Mouse (Mus musculus) layer of hippocampus, adult 9-11 months (tissue): Measurements from ENCODE around the gene Pepd.
A peak's percentile ranks its signal among the peaks of the same experiment; 100 is the strongest.

ENCODE experiments used
- DNase-seq: peaks from one replicate; pipeline ENCODE4 v3.0.0; 2022

Pepd gene

GRCm38 (mm10) chr7:34984526-34985133 lies 72.5 kb downstream of the Pepd start:
- no peak for DNase-seq

GRCm38 (mm10) chr7:34985216-34985615 lies 73.0 kb downstream of the Pepd start:
- no peak for DNase-seq

- DNase-seq: no peak
Measured at GRCm38 (mm10) chr7:34985646-34986045, 73.5 kb downstream of the Pepd start.

GRCm38 (mm10) chr7:34986575-34987150 lies 74.5 kb downstream of the Pepd start:
- no peak for DNase-seq

GRCm38 (mm10) chr7:34987258-34987657 lies 75.1 kb downstream of the Pepd start:
- DNase-seq: no peak

GRCm38 (mm10) chr7:34988488-34988887 lies 76.3 kb downstream of the Pepd start:
- DNase-seq: no peak

GRCm38 (mm10) chr7:34991731-34992246 lies 79.6 kb downstream of the Pepd start:
- DNase-seq: no peak

- DNase-seq: no peak
Measured at GRCm38 (mm10) chr7:34992766-34993165, 80.6 kb downstream of the Pepd start.

GRCm38 (mm10) chr7:34995872-34996662 lies 83.9 kb downstream of the Pepd start:
- no peak for DNase-seq

- no peak for DNase-seq
Measured at GRCm38 (mm10) chr7:35000839-35001238, 88.7 kb downstream of the Pepd start.

- no peak for DNase-seq
Measured at GRCm38 (mm10) chr7:35003171-35003737, 91.1 kb downstream of the Pepd start.

GRCm38 (mm10) chr7:35006661-35007060 lies 94.5 kb downstream of the Pepd start:
- no peak for DNase-seq

GRCm38 (mm10) chr7:35013228-35013627 lies 101.0 kb downstream of the Pepd start:
- no peak for DNase-seq

GRCm38 (mm10) chr7:35015252-35015651 lies 103.1 kb downstream of the Pepd start:
- DNase-seq: no peak

- no peak for DNase-seq
Measured at GRCm38 (mm10) chr7:35021365-35021764, 109.2 kb downstream of the Pepd start.

- DNase-seq: no peak
Measured at GRCm38 (mm10) chr7:35023251-35023650, 111.1 kb downstream of the Pepd start.

GRCm38 (mm10) chr7:35024426-35024825 lies 112.2 kb downstream of the Pepd start:
- DNase-seq: no peak

- DNase-seq: peak; percentile 81
Measured at GRCm38 (mm10) chr7:35025409-35026275, 113.5 kb downstream of the Pepd start.

GRCm38 (mm10) chr7:35026276-35026630 lies 114.1 kb downstream of the Pepd start:
- no peak for DNase-seq

GRCm38 (mm10) chr7:35026838-35027291 lies 114.7 kb downstream of the Pepd start:
- peak; percentile 90 for DNase-seq

- DNase-seq: peak; percentile 60
Measured at GRCm38 (mm10) chr7:35027801-35028420, 115.7 kb downstream of the Pepd start.

- DNase-seq: peak; percentile 53
Measured at GRCm38 (mm10) chr7:35028559-35028958, 116.4 kb downstream of the Pepd start.
